Mouse (Mus musculus) stomach, embryonic 16.5 days (tissue): ENCODE measurements around the gene Fndc3b. TPM values are rescaled to one million over a fixed set of nuclear protein-coding genes. Genes with fewer than 3 reads are reported as not detected.

Experiments used
- ATAC-seq: fragments of 200-750 bp; cut with Nextera tagmentation; 2 replicates; pipeline ENCODE4 v1.8.0; 2017; ENCODE audit warnings: moderate number of reproducible peaks, moderate TSS enrichment; ENCODE audit not compliant: insufficient read depth, low FRiP score
- H3K27ac ChIP-seq: fragments of 300-500 bp; sonication (generic); 2 replicates; pipeline ENCODE4 v1.5.1; 2014; ENCODE audit warnings: low read length
- H3K27me3 ChIP-seq: fragments of 300-500 bp; sonication (generic); 2 replicates; pipeline ENCODE4 v1.6.1; 2014; ENCODE audit warnings: low read length, control low read depth, mixed read lengths; ENCODE audit not compliant: control insufficient read depth, insufficient read depth
- H3K36me3 ChIP-seq: fragments of 300-500 bp; sonication (generic); 2 replicates; pipeline ENCODE4 v1.6.1; 2014; ENCODE audit warnings: low read length; ENCODE audit not compliant: control insufficient read depth, insufficient read depth
- H3K4me1 ChIP-seq: fragments of 300-500 bp; sonication (generic); 2 replicates; pipeline ENCODE4 v1.6.1; 2014; ENCODE audit warnings: low read length, control low read depth, mixed read lengths; ENCODE audit not compliant: control insufficient read depth, insufficient read depth
- H3K4me2 ChIP-seq: fragments of 300-500 bp; sonication (generic); 2 replicates; pipeline ENCODE4 v1.6.1; 2014; ENCODE audit warnings: low read depth, low read length, mixed read lengths
- H3K4me3 ChIP-seq: fragments of 300-500 bp; sonication (generic); replicated peaks from 2 replicates; pipeline ENCODE4 v1.5.1; 2014; ENCODE audit warnings: mild to moderate bottlenecking, low read length
- H3K9ac ChIP-seq: fragments of 300-500 bp; sonication (generic); 2 replicates; pipeline ENCODE4 v1.6.1; 2014; ENCODE audit warnings: low read length
- H3K9me3 ChIP-seq: fragments of 300-500 bp; sonication (generic); replicated peaks from 2 replicates; pipeline ENCODE4 v1.6.1; 2016; ENCODE audit warnings: low read length, control low read depth; ENCODE audit not compliant: control insufficient read depth
- WGBS: fragments of 180-500 bp; shearing (Covaris S2); extraction: QIAGEN DNeasy Blood & Tissue Kit; methylation state at CpG from one replicate; pipeline ENCODE4 v1.1.7; 2014; 5-methylcytosine and 5-hydroxymethylcytosine counted together
- polyA plus RNA-seq: library from polyadenylated mRNA; unstranded; fragments of >200 nt; fragmentation: Nextera tagmentation; extraction: Ambion mirVana; gene quantifications from 2 replicates; pipeline ENCODE4 v1.2.1, GENCODE M21; 2015

Fndc3b gene
- polyA plus RNA-seq, 1 experiment from 2014 or later: 28.6 TPM

GRCm38 (mm10) chr3:27463373-27463772, 247.7 kb downstream of the Fndc3b start:
- no peak overlapping the region for H3K4me2 ChIP-seq
- H3K4me3 ChIP-seq: no peak overlapping the region
- H3K27ac ChIP-seq: no peak overlapping the region
- no peak for ATAC-seq
- no peaks in the 10 kb centered on the region for H3K9me3 ChIP-seq
- WGBS: 88% methylated on average over 7 of the region's 7 CpGs
- peaks cover 13% of the 10 kb centered on the region for H3K36me3 ChIP-seq
- H3K9ac ChIP-seq: no peak overlapping the region
- no peaks in the 10 kb centered on the region for H3K27me3 ChIP-seq
- H3K4me1 ChIP-seq: no peaks in the 10 kb centered on the region

DNA sequence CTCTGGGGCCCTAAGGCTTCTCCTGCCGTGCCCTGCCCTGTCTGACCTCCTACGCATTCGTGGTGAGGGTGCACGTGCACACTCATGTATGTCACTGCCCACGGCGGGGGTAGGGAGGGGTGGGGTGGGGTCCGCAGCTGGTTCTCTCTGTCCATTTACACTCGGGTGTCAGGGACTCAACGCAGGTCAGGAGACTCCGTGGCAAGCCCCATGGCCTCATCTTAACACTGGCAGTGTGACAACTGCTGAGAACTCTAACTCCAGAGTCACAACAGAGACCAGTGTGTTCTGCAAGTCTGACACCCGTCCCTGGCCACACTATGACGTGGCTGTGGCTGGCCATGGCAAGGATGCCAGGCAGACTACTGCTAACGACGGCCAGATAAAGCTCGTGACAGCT, 248.2 kb downstream of the Fndc3b start:
- WGBS: 76% methylated on average over 15 of the region's 15 CpGs
- Histone ChIP-seq H3K4me3 (no peak overlapping the region), H3K27me3 (no peaks in the 10 kb centered on the region), H3K36me3 (peaks cover 17% of the 10 kb centered on the region), H3K4me2 (no peak overlapping the region), H3K9me3 (no peaks in the 10 kb centered on the region), H3K9ac (no peak overlapping the region), H3K27ac (no peak overlapping the region), H3K4me1 (no peaks in the 10 kb centered on the region)
- ATAC-seq: no peak

DNA sequence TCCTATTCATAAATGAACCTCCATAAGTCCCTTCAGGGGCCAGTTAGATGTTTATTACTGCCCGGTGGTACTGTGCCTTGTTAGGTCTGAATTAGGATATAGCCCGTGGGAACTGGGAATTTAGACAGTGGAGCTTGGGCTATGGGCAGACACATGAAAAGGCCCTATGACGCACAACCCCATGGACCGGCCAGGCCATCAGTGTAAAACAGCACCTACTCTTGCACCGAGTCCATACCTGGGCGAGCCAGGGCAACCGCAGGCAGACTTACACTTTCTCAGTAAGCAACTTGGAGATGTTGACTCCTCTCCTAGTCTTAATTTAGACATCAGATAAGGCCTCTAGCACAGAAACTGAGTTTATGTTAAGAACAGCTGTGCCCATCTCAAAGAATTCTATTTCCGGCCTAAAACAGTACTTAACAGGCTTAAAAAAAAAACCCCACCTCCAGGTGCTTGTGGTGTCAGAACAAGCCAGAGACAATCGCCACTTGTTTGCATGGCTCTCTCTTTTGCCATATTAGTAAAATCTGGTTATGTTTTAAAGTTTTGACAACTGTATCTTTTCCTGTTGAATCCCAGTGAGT, 248.7 kb downstream of the Fndc3b start:
- Histone ChIP-seq H3K4me2 (no peak overlapping the region), H3K9me3 (no peaks in the 10 kb centered on the region), H3K9ac (no peak overlapping the region), H3K27ac (no peak overlapping the region), H3K36me3 (peaks cover 19% of the 10 kb centered on the region), H3K4me1 (no peaks in the 10 kb centered on the region), H3K27me3 (no peaks in the 10 kb centered on the region), H3K4me3 (no peak overlapping the region)
- ATAC-seq: no peak
- 88% methylated on average over 9 of the region's 9 CpGs for WGBS

DNA sequence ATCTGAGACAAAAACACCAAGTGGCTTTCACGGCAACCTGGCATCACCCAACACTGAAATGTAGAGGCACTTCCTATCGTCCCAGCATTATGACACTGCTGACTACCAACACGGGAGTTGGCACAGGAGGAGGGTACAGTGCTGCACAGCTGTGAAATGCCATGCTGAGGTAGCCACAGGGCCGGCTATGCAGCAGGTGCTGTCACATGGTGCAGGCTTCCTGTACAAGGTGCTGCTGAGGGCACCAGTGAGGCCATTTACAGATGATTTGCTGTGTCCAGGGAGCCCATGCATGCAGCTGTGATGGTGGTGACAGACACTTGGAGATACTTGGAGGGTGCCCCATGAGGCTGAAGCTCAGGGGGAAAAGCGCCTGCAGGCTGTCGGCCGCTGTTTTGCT, 249.2 kb downstream of the Fndc3b start:
- no peak overlapping the region for H3K9ac ChIP-seq
- no peak for ATAC-seq
- no peak overlapping the region for H3K27ac ChIP-seq
- no peaks in the 10 kb centered on the region for H3K4me1 ChIP-seq
- H3K9me3 ChIP-seq: no peaks in the 10 kb centered on the region
- H3K27me3 ChIP-seq: no peaks in the 10 kb centered on the region
- H3K4me3 ChIP-seq: no peak overlapping the region
- H3K4me2 ChIP-seq: no peak overlapping the region
- 90% methylated on average over 7 of the region's 7 CpGs for WGBS
- H3K36me3 ChIP-seq: peaks cover 22% of the 10 kb centered on the region

GRCm38 (mm10) chr3:27461037-27461436, 250.1 kb downstream of the Fndc3b start:
- 28% methylated on average over 1 of the region's 1 CpGs for WGBS
- H3K4me1 ChIP-seq: no peaks in the 10 kb centered on the region
- no peaks in the 10 kb centered on the region for H3K27me3 ChIP-seq
- peak; percentile 43; the same call in 1 of the 2 replicates for ATAC-seq
- no peak overlapping the region for H3K9ac ChIP-seq
- no peak overlapping the region for H3K4me3 ChIP-seq
- peaks cover 28% of the 10 kb centered on the region for H3K36me3 ChIP-seq
- no peak overlapping the region for H3K27ac ChIP-seq
- H3K4me2 ChIP-seq: no peak overlapping the region
- H3K9me3 ChIP-seq: no peaks in the 10 kb centered on the region

DNA sequence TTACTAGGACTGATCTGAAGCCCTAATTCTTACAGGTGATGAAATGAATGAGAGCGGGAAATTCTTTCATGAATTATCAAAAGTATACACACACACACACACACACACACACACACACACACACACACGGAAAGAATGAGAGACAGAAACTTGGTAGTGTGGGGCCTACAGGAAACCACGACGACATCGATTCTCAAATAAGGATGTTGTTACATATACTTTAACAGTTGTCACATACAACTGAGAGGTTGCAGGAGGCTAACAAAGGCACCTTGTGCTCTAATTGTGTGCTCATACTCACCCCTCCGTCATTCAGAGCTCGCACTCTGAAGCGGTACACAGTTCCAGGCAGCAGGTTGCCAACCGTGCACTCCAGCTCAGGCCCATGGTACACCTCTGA, 252.7 kb downstream of the Fndc3b start:
- Histone ChIP-seq H3K9me3 (no peaks in the 10 kb centered on the region), H3K36me3 (peaks cover 49% of the 10 kb centered on the region), H3K9ac (no peak overlapping the region), H3K4me2 (no peak overlapping the region), H3K4me3 (no peak overlapping the region), H3K27me3 (no peaks in the 10 kb centered on the region), H3K4me1 (no peaks in the 10 kb centered on the region), H3K27ac (no peak overlapping the region)
- WGBS: 88% methylated on average over 9 of the region's 9 CpGs
- no peak for ATAC-seq

GRCm38 (mm10) chr3:27456514-27456913, 254.6 kb downstream of the Fndc3b start:
- Histone ChIP-seq H3K9ac (no peak overlapping the region), H3K4me3 (no peak overlapping the region), H3K4me2 (no peak overlapping the region), H3K36me3 (peaks cover 42% of the 10 kb centered on the region), H3K4me1 (no peaks in the 10 kb centered on the region), H3K27me3 (no peaks in the 10 kb centered on the region), H3K27ac (no peak overlapping the region), H3K9me3 (no peaks in the 10 kb centered on the region)
- WGBS: 81% methylated on average over 14 of the region's 14 CpGs
- ATAC-seq: no peak

- Histone ChIP-seq H3K36me3 (peaks cover 51% of the 10 kb centered on the region), H3K9me3 (no peaks in the 10 kb centered on the region), H3K9ac (no peak overlapping the region), H3K4me1 (no peaks in the 10 kb centered on the region), H3K4me3 (no peak overlapping the region), H3K4me2 (no peak overlapping the region), H3K27ac (no peak overlapping the region), H3K27me3 (no peaks in the 10 kb centered on the region)
- ATAC-seq: no peak
- 82% methylated on average over 8 of the region's 8 CpGs for WGBS
Measured at GRCm38 (mm10) chr3:27454402-27455195, 256.5 kb downstream of the Fndc3b start.

DNA sequence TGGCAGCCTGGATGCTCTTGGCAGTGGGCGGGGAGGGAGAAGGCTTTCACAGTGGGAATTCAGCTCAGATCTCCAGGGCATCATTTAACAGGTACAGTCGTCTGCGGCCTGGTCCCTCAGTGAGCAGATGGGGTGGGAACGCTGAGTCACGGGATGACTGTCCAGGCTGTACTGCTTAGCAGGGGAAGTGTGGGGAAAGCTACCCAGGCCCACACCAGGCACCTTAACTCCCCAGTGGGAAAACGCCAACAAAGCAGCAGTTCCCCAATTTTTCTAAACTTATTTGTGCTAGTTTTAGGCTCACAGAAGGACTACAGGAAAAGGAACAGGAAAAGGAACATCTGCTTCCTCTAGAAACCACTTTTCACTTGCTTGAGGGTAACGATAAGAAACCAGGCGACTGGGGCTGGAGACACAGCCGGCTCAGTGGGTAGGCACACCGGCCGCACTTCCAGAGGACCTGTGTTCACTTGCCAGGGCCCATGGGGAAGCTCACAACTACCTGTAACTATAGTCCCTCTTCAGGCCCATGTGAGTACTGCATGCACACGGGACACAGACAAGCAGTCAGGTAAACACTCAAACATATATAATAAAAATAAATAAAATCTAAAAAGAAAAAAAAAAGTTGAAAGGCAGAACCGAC, 257.5 kb downstream of the Fndc3b start:
- WGBS: 82% methylated on average over 13 of the region's 13 CpGs
- Histone ChIP-seq H3K27me3 (no peaks in the 10 kb centered on the region), H3K4me2 (no peak overlapping the region), H3K4me1 (no peaks in the 10 kb centered on the region), H3K4me3 (no peak overlapping the region), H3K27ac (no peak overlapping the region), H3K9ac (no peak overlapping the region), H3K36me3 (peaks cover 51% of the 10 kb centered on the region), H3K9me3 (no peaks in the 10 kb centered on the region)
- ATAC-seq: no peak
